Mouse (Mus musculus): ENCODE measurements around the gene St6galnac3.

Gene St6galnac3

DNA sequence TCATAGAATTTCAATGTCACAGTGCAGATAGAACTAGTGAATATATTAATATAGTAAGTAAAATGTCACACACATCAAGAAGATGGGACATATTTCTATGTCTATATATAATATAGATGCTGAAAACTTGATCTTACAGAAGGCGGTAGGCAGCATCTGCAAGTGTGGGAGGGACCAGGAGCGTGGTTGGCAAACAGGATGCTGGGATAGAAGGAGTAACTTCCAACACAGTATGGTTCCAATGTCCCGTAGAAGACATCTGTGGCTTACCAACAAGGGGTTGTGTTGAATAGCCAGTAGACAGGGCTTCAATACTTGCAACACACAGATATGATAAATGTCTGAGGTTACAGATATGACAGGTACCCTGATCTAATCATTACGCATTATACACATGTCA, 435.0 kb downstream of the St6galnac3 start:
- DNase-seq (ENCODE audit: low read depth, low spot score): no peak

DNA sequence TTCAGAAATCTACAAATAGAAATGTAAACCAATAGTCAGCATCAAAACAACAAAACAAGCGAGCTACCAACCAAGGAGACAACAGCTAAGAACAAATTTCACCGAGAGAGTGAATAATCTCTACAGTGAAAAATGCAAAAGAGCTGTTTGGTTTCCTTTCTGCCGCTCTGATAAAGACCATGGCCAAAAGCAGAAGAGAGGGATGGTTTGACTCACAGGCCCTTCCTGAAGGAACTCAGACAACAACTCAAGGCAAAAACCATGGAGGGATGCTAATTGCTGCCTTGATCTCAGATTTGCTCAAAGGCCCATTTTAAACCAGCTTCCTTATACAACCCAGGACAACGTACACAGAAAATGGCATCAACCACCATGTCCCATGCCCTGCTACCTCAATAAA, 437.4 kb downstream of the St6galnac3 start:
- no peak for DNase-seq (ENCODE audit: low read depth, low spot score)

DNA sequence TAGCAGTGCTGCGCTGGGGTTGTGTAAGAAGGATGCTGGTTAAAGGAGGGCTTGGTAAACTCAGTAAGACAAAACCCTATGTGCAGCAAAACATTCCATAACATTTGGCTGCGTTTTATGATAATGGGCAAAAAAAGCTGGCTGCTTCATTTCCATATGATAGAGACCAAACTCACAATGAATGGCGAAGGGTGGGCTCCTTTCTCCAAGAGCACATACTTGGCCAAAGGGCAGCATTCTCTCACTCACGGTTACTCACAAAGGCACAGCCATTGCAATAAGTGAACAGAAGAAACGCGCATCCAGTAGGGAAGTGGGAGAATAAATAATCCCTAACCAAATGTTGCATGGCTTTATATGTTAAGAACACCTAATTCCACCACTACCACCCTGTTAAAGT, 437.9 kb downstream of the St6galnac3 start:
- no peak for DNase-seq (ENCODE audit: low read depth, low spot score)

DNA sequence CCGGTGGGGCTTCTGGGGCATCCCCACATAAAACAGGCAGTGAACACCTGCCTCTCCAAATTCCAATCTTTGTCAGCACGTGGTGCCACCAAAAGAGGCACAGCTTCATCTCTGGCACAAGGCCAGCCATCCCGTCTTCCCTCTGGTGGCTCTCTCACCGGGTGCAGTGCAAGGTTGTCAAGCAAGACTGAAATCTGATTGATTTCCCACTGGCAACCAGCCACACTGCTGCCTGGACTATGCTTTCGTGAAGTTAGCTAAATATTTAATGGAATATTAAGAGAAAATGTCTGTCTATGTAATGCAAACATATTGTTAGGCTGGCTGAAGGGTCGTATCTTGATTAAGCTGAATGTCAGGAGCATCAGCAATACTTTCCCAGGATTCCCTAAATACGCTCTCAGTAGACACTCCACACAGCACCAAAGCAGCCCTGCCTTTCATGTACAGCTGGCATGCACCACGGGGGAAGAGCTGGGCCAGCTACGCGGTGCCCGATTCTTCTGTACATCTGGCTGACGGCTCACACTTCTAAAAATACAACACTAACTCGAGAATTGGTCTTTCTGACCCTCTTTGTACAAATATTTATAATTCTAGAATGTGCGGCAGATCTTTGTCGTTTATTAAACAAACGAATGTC, 442.7 kb downstream of the St6galnac3 start:
- DNase-seq (ENCODE audit: low read depth, low spot score): no peak

DNA sequence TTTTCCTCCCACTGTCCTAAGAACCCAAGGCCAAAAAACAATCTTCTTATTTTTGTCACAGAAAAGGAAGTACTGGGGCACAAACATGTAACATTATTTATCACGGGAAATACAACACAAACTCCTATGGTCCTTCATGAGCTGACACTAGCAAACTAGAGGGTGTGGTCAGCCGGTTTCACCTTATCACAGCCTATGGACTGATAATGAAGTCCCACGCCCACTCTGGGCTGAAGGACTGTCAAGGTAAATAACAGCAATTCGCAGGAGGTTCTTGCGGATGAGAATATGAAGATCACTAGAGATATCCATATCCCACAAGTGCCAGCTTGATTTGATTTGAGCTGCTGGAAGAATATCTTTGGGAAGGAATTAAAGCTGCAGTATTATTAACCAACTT, 446.7 kb downstream of the St6galnac3 start:
- no peak for DNase-seq (ENCODE audit: low read depth, low spot score)

DNA sequence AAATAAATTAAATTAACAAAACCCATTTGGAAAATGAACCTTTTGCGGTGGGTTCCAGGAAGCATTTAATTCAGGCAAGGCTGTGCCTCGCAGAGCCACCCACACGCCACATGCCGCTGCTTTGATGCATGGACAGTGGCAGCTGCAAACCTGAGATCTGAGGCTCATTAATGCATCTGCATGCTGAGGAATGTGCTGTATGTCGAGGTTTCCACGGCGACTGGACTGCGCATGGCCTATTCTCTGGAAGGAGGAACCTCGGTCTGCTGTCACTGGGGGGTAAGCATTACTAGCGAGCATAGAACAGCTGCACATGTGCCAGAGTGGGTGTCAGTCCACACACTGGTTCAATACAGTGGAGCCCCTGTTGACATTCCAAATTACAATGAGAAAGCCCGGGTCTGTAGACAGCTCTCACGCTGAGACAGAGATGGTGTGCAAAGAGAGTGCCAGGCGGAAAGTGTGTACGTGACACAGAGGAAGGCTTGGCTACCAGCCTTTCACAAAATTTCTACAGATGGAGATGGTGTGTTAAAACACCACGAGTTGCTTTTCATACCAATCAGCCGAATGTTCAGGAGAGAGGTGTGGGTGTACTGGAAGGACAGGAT, 447.5 kb downstream of the St6galnac3 start:
- no peak for DNase-seq (ENCODE audit: low read depth, low spot score)

DNA sequence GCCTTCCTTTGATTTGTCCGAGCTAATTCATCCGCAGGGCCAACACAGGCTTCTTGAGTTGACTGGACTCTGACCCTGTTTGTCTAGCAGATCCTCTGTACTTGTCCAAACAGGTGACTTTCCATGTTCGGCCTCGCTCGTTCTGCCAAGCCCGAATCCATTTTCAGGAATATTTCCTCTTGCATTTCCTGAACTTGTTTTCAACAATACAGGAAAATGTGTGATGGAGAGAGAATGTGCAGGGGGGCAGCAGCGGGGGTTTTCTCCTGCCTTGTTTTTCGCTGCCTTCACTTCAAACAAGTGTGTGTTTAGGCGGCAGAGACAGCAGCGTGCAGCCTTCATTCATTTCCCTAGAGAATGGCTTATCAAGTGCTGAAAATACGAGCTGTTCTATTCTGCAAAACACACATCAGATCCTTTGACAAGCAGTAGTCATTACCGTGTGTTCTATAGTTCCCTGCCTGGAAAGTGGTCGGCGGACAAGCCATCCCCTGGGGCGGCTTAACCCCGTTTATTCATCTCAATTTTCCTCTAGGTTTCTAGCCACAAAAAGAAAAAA, 448.1 kb downstream of the St6galnac3 start:
- no peak for DNase-seq (ENCODE audit: low read depth, low spot score)

DNA sequence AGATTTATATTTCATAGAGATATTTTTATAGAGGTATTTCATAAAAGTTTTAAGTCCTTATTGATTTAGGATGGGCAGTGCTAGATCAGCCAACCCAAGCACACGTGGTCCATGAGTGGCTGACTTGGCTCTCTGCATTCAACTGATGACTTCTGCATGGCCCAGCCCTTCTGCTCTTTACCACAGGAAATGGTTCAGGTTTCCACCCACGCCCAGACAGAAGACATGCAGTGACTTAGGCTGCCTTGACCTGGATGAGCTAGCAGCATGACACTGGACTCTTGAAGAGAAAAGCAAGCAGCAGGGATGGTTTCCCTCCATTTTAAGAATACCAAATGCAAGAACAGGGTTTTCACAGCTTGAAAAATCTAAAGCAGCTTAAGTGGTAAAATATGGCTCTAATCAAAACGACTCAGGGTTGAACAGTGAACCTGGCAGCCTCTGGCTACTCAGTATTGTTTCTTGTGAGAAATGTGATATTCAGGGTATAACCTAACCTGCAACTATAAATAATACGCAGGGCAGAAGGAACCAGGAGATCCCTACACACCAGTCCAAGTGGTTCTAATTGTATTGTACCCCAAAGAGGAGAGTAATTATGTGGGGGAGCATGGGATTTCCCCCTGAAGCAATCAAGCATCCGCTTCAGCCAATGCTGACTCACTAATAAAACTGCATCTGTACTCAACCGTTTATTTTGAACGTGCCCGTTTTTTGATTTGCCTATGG, 448.7 kb downstream of the St6galnac3 start:
- DNase-seq (ENCODE audit: low read depth, low spot score): no peak

DNA sequence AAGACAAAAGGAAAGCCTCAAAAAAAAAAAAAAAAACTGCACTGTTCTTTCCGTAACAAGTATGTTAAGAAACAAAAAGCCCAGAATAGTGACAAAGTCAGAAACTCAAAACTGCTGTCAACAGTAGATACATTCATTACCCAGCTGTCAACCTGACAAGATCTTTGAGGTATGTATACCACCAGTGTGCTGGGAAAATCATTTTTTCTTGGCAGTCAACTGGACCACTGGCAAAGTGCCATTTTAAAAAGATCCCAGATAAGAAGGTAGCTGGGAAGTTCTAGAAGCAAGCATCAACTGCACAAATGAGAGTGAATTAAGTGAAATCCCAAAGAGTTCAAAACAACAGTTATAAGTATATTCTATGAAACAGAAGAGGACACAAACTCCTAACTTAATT, 452.7 kb downstream of the St6galnac3 start:
- DNase-seq (ENCODE audit: low read depth, low spot score): no peak

DNA sequence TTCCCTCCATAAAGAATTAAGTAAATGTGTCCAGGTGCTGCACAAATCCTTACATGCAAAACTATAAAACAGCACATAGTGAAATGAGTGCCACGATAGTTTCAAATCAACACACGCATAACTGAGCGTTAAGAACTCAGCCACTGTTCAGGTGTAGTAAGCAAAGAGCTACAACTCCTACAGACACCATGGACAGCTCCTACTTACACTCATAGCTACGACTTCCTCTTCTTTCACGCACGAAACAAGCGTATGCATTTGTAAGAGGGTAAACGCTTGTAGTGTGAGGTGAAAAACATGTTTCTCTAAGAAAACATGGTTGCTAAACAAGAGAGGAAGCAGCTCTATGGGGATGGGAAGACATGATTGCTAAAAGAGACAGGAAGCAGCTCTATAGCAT, 457.6 kb downstream of the St6galnac3 start:
- DNase-seq (ENCODE audit: low read depth, low spot score): no peak

DNA sequence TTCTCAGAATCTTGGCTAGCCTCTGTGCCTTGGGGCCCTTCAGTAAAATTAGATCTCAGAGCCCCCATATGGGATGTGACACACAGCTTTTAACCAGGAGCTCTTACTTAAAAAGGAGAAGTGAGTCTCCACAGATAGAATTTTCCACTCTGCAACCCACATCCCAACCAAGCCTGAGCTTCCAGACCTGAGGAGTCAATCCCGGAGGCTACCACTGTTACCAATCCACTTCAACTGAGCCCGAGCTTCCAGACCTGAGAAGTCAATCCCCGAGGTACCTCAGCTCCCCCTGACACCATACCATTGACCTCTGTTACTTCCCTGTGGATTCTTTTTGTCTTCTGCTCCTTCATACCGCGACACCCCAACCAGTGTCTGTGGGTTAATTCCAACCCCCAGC, 463.0 kb downstream of the St6galnac3 start:
- no peak for DNase-seq (ENCODE audit: low read depth, low spot score)

DNA sequence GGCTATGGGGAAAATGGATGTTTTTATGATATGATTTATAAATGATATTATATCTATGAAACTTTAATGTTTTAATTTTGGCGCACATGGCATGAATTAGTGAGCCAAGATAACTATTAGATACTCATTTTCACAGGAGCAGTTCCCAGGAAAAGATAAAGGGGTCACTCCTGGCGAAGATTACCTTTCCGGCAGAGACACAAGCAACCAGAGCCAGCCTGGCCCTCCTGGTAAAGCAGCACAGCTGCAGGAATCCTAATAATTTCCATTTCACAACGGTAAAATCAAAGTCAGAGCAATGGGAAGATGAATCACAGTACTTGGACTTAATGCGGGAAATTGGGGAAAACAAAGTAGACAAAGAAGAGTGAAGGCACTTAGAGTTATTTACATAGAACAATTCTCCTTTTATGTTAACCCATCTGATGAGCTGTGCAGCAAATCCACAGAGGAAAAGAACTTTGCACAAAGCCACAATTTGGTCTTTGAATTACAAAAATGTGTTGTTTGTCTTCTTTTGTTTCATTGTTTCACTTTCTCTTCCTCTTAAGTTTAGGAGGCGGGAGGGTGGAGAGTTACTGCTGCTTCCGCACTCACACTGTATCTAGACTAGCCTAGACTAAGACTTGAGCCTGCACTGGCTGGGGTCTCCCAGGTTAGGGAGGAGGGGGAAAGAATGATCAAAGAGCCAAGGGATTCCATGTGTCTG, 464.6 kb downstream of the St6galnac3 start:
- DNase-seq (ENCODE audit: low read depth, low spot score): no peak

DNA sequence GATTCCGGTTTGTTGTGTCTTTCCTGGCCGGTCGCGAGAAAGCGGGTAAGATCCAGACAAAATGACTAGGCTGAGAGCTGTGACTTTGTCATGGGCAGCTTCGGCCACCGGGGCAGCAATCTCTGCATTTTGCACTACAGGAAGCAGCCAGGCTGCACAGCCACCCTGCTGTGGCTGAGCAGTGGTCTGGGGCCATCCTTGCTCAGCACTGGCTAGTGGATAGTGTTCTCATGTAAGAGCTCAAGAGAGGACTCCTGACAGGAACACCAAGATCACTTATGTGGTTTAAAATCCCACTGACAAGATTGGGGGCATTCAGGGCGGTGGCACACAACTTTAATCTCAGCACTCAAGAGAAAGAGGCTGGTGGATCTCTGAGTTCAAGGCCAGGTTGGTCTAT, 469.1 kb downstream of the St6galnac3 start:
- DNase-seq (ENCODE audit: low read depth, low spot score): no peak

DNA sequence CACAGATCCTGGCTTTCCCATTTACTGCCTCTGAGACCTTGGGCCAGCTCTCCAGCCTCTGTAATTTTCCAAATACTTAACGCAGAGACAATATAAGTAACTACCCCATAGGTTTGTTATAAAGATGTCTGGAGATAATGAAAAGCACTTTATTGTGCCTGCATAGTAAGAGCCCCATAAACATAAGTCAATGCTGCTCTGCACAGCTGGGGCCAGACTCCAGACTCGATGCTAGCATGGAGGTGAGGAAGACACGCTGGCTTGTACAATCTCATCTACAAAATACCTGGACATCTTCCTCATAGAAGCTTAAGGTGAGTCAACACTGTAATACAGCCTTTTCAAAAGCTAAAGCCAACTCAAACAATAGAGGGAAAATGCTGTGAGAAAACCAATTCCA, 473.3 kb downstream of the St6galnac3 start:
- DNase-seq (ENCODE audit: low read depth, low spot score): no peak

DNA sequence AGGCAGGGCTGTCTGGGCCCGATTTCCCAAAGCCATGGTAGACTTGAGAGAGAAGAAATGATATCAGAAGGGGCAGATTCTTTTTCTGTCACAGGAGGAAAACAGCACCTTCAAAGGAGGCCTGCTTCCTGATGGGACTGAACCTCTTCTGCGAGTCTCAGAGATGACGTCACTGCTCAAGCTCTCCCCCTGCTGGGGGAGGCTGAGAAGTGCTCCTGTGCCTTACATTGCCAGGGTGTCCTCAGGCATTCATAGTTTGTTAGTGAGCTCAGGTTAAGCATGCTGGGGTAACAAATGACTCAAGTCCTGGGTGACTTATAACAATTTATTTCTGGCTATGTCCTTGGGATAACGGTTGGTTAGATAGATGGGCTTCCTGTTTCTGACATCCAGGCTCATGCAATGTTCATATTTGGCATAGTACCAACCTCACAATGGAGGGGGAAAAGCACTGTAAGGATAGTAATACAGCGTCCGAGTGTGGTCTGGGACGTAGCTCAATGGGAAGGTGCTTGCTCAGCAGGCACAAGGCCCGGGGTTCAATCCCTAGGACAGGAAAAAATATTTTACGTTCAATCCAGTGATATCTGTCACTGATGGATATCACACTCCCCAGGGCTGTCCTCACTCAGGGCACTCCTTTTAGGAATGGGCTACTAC, 474.2 kb downstream of the St6galnac3 start:
- DNase-seq (ENCODE audit: low read depth, low spot score): peak; percentile 64

DNA sequence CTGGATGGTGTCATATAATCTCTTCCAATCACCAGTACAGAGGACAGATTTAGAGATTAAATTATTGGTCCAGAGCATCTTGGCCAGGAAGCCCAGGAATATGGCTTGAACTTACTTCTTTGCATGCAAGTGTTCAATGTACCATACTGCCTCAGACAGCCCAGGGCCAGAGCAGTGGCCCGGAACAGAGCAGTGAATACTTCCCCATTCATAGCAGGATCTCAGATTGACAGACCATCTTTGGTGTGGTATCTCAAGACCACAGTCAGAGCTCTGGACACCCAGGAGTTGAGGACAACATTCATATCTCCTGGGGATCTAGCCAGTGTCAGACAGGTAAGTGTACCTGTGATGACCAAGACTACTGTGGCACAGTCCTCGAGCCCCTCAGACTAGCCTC, 476.1 kb downstream of the St6galnac3 start:
- DNase-seq (ENCODE audit: low read depth, low spot score): no peak

DNA sequence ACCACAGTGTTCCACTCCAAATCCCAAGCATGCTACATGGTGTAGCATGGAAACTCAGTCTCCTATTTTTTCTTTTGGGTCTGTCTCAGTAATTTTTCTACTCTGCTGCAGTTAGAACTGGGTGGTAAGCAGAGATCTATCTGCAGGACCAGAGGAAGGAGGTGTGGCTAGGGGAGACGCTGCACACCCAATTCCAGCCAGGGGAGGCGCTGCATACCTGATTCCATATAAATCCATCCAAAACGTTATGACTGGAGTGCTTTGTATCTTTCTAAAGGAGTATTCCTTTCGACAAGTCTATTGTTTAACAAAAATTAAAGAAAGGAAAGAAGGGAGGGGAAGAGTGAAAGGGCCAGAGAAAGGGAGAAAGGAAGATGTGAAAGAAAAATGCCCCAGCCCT, 476.9 kb downstream of the St6galnac3 start:
- no peak for DNase-seq (ENCODE audit: low read depth, low spot score)

DNA sequence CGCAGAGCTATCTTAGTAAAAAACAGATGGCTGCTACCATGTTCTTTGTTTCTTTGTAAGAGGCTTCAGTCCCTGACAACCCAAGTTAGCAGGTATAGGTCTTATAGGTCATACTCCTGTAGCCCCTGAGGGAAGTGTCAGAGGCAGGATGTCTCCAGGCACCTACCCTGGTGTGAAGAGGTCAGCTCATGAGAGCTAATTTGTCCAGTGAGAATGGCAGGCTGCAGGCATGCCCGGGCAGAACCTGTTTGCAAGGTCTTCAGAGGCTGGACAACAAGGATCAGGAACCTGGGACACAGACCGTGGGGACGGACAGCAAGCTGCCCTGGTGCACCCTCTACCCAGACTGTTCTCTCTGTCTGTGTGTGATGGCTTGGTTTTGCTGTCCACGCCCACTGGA, 482.4 kb downstream of the St6galnac3 start:
- DNase-seq (ENCODE audit: low read depth, low spot score): no peak

DNA sequence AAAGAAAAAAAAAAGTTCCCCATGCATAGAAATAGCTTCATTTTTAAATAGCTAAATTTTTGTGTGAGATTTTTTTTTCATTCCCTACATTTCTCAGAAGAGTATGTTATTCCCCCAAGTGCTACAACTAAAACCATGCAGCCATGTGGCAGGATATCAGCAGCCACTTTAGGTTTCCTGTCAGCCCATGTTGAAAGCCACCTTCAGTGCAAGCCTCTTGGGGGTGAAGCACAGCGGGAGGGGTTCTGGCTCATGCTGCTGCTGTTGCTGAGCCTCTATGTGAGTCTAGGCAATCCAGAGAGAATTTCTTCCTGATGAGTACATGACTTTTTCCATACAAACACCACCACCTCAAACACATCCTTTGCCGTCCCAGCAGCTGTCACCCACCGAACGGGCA, 483.8 kb downstream of the St6galnac3 start:
- DNase-seq (ENCODE audit: low read depth, low spot score): no peak

DNA sequence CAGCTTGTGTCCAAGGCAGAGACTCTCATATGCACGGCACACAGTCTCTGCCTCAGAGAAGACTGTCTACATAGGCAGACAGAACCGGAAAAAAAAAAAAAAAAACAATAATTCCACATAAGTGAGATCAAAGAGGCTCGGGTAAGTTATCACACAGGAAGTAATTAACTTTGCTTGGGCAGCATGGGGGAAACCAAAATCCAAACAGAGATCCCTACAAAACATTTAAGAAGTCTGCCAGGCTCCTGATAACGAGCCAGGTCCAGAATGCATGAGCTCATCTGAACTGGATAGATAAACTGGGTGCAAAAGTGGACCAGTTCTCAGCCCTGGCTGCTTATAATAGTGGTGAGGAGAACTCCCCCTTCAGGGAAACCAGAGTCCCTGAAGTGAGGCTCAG, 484.6 kb downstream of the St6galnac3 start:
- no peak for DNase-seq (ENCODE audit: low read depth, low spot score)

DNA sequence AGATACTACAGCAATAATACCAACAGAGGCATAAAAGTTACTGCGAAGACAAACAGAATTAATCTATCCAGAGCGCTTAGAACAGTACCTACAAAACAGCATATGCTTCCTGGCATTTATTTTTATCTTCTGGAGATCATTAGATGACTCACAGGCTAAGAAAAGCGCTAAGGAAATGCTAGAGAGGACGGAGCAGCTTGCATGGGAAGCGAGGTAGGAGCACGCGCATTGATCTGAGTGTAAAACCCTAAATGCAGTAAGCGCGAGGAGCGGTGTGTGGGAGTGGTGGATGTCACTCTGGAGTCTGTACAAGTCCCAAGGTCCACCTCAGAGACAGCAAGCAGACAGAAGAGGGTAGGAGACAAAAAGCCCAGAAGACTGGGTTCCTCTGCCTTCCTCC, 486.6 kb downstream of the St6galnac3 start:
- no peak for DNase-seq (ENCODE audit: low read depth, low spot score)

DNA sequence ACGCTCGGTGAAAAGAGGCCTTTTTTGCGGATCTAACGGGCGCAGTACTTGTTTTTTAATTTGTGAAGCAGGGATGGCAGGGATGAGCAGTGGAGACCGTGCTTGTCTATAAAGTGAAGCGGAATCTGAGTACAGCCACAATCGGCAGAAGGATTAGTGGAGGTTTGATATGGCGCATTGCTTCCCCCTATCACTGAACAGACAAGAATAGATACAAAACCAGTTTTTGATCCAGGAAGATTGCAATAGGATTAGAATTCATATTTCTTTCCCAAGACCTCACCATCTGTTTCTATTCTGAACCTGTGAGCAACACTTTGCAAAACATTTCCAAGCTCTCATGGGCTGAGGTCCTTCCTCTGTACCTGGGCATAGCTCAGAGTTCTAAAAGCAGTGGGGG, 488.7 kb downstream of the St6galnac3 start:
- DNase-seq (ENCODE audit: low read depth, low spot score): no peak
